Mouse (Mus musculus): ENCODE results near the gene Hoxb6.

Gene Hoxb6

GRCm38 (mm10) chr11:96285771-96286738 is 6.2 kb upstream of the Hoxb6 start, which contains the start of gene Hoxb7:
TSS of gene Hoxb7 (plus strand) at chr11:96286623.
- DNase-seq (ENCODE audit: low spot score in 2 of 2): no peak

- DNase-seq (ENCODE audit: low spot score in 2 of 2): no peak
Measured at GRCm38 (mm10) chr11:96286739-96287385, 5.4 kb upstream of the Hoxb6 start.

GRCm38 (mm10) chr11:96287411-96287810 is 4.9 kb upstream of the Hoxb6 start:
- DNase-seq (ENCODE audit: low spot score in 2 of 2): no peak

GRCm38 (mm10) chr11:96288455-96289221 is 3.6 kb upstream of the Hoxb6 start:
- DNase-seq (ENCODE audit: low spot score in 2 of 2): no peak

- DNase-seq (ENCODE audit: low spot score in 2 of 2): no peak
Measured at GRCm38 (mm10) chr11:96289293-96289692, 3.0 kb upstream of the Hoxb6 start.

GRCm38 (mm10) chr11:96289837-96290236 is 2.4 kb upstream of the Hoxb6 start:
- no peak for DNase-seq (ENCODE audit: low spot score in 2 of 2)

GRCm38 (mm10) chr11:96290705-96291355 is 1.4 kb upstream of the Hoxb6 start:
- no peak for DNase-seq (ENCODE audit: low spot score in 2 of 2)

- DNase-seq (ENCODE audit: low spot score in 2 of 2): no peak
Measured at GRCm38 (mm10) chr11:96292565-96293301, 457 bp downstream of the Hoxb6 start.

- DNase-seq (ENCODE audit: low spot score in 2 of 2): no peak
Measured at GRCm38 (mm10) chr11:96293302-96293921, 1.1 kb downstream of the Hoxb6 start.

- DNase-seq (ENCODE audit: low spot score in 2 of 2): peak; percentile 29 to 74
Measured at GRCm38 (mm10) chr11:96294245-96295091, 2.2 kb downstream of the Hoxb6 start.

- DNase-seq (ENCODE audit: low spot score in 2 of 2): no peak
Measured at GRCm38 (mm10) chr11:96295092-96295835, 3.0 kb downstream of the Hoxb6 start.

GRCm38 (mm10) chr11:96296997-96297396 is 4.7 kb downstream of the Hoxb6 start:
- no peak for DNase-seq (ENCODE audit: low spot score in 2 of 2)

- no peak for DNase-seq (ENCODE audit: low spot score in 2 of 2)
Measured at GRCm38 (mm10) chr11:96297428-96297827, 5.2 kb downstream of the Hoxb6 start.

- no peak for DNase-seq (ENCODE audit: low spot score in 2 of 2)
Measured at GRCm38 (mm10) chr11:96297968-96298635, 5.8 kb downstream of the Hoxb6 start.

- DNase-seq (ENCODE audit: low spot score in 2 of 2): no peak
Measured at GRCm38 (mm10) chr11:96298895-96299667, 6.8 kb downstream of the Hoxb6 start.

GRCm38 (mm10) chr11:96299781-96300180 is 7.5 kb downstream of the Hoxb6 start:
- no peak for DNase-seq (ENCODE audit: low spot score in 2 of 2)

- DNase-seq (ENCODE audit: low spot score in 2 of 2): no peak
Measured at GRCm38 (mm10) chr11:96300354-96301063, 8.2 kb downstream of the Hoxb6 start.

All from spleen, postnatal 10 days (tissue).